In the genomic region with DNA sequence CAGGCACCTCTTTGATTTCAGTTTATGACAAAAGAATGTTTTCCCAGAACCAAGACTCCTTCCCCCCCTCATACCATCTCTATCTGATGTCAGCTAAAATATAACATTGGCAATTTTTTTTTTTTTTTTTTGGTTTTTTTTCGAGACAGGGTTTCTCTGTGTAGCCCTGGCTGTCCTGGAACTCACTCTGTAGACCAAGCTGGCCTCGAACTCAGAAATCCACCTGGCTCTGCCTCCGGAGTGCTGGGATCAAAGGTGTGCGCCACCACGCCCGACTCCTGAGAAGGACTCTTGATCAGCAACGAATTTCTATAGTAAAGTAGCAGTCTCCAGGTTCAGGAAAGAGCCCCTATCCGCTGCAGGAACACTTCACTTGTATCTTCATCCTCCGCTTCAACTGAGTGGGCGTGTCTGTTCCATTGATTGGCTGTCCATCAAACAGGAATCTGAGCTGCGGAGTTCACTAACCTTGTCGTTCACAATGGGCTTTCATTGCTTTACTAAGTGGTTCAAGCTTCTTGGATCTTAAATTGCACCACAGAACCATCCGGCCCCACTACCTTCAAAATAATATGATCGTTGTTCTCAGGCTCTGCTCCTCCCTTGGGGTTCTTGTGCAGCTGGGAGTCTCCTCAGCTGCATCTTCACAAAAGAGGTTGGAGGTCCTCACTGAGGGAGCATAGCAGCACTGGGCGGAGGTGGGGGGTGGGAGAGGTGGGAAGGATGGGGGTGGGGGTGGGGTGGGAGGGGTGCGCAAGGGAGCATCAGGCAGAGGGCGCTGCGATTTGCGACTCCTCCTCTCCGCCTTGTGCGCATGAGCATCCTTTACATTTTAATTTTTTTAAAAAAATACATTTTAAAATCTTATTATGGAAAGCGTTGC, we compare ENCODE assay signal across 8 mouse cellular contexts. TPM values are rescaled to one million over a fixed set of nuclear protein-coding genes. Genes with fewer than 3 reads are reported as not detected.
DNase-seq lines count a peak whose midpoint lies in the region; ATAC-seq lines count a peak whose summit lies in the region.

No protein-coding gene starts in this region.

- 4% methylated on average over 22 of the region's 22 CpGs for WGBS in embryonic facial prominence, embryonic 12.5 days
- 10% methylated on average over 22 of the region's 22 CpGs for WGBS in intestine, embryonic 16.5 days
- WGBS in midbrain, embryonic 16.5 days, result 4% methylated on average over 22 of the region's 22 CpGs

- peak; percentile 25 to 29 for DNase-seq in left cerebral cortex, adult 18-20 months (ENCODE audit: low spot score in 2 of 2)
- no peak for DNase-seq in left cerebral cortex, adult 11 months (ENCODE audit: low spot score)
- no peak for DNase-seq in lung, postnatal 10 days
- no peak for DNase-seq in kidney, postnatal 25 days

- peak overlapping the region; percentile 30 for H3K4me3 ChIP-seq in embryonic facial prominence, embryonic 12.5 days
- H3K4me3 ChIP-seq in intestine, embryonic 16.5 days (ENCODE audit: low read length), result no peak overlapping the region
- H3K4me3 ChIP-seq in midbrain, embryonic 16.5 days (ENCODE audit: low read depth, low read length), result peak overlapping the region; percentile 34

- no peaks in the 10 kb centered on the region for H3K9me3 ChIP-seq in embryonic facial prominence, embryonic 12.5 days
- H3K9me3 ChIP-seq in intestine, embryonic 16.5 days (ENCODE audit: control insufficient read depth, low read length), result no peaks in the 10 kb centered on the region
- H3K9me3 ChIP-seq in midbrain, embryonic 16.5 days (replicated peaks; ENCODE audit: control insufficient read depth, low read length, poor library complexity, severe bottlenecking), result no peaks in the 10 kb centered on the region

- peak overlapping the region; percentile 69 for H3K27ac ChIP-seq in embryonic facial prominence, embryonic 12.5 days
- H3K27ac ChIP-seq in intestine, embryonic 16.5 days (ENCODE audit: low read length), result no peak overlapping the region
- peak overlapping the region; percentile 64 for H3K27ac ChIP-seq in midbrain, embryonic 16.5 days (ENCODE audit: low read length)

- no peaks in the 10 kb centered on the region for H3K36me3 ChIP-seq in embryonic facial prominence, embryonic 12.5 days
- no peaks in the 10 kb centered on the region for H3K36me3 ChIP-seq in intestine, embryonic 16.5 days (ENCODE audit: control insufficient read depth, insufficient read depth, low read length)
- H3K36me3 ChIP-seq in midbrain, embryonic 16.5 days (ENCODE audit: control insufficient read depth, insufficient read depth, low read length), result no peaks in the 10 kb centered on the region

- H3K4me1 ChIP-seq in embryonic facial prominence, embryonic 12.5 days, result no peaks in the 10 kb centered on the region
- 0 out of 2 replicates have a peak, but pooled peaks cover 3% of the 10 kb centered on the region for H3K4me1 ChIP-seq in intestine, embryonic 16.5 days (ENCODE audit: control insufficient read depth, insufficient read depth, low read length)
- H3K4me1 ChIP-seq in midbrain, embryonic 16.5 days (ENCODE audit: control insufficient read depth, insufficient read depth, low read length), result no peaks in the 10 kb centered on the region

- H3K27me3 ChIP-seq in embryonic facial prominence, embryonic 12.5 days, result no peaks in the 10 kb centered on the region
- H3K27me3 ChIP-seq in intestine, embryonic 16.5 days (replicated peaks; ENCODE audit: control insufficient read depth, insufficient read depth, low read length), result no peaks in the 10 kb centered on the region
- H3K27me3 ChIP-seq in midbrain, embryonic 16.5 days (ENCODE audit: control insufficient read depth, insufficient read depth, low read depth, low read length), result no peaks in the 10 kb centered on the region

- ATAC-seq in embryonic facial prominence, embryonic 12.5 days (ENCODE audit: insufficient number of reproducible peaks, insufficient read depth, low FRiP score, low TSS enrichment), result peak; percentile 77
- ATAC-seq in intestine, embryonic 16.5 days, result no peak
- ATAC-seq in midbrain, embryonic 16.5 days, result peak; percentile 89
- ATAC-seq in CD4-positive, CD25-positive, alpha-beta regulatory T cell, adult 4 months, result no peak

- H3K4me2 ChIP-seq in embryonic facial prominence, embryonic 12.5 days (replicated peaks), result peak overlapping the region; percentile 52
- H3K4me2 ChIP-seq in intestine, embryonic 16.5 days (ENCODE audit: low read depth, low read length), result peak overlapping the region; percentile 50
- peak overlapping the region; percentile 45 for H3K4me2 ChIP-seq in midbrain, embryonic 16.5 days (ENCODE audit: low read length)

- H3K9ac ChIP-seq in embryonic facial prominence, embryonic 12.5 days, result 0 out of 2 replicates have a peak overlapping the region, but pooled peaks have one; percentile 8
- no peak overlapping the region for H3K9ac ChIP-seq in intestine, embryonic 16.5 days (ENCODE audit: low read depth, low read length)
- H3K9ac ChIP-seq in midbrain, embryonic 16.5 days (ENCODE audit: low read depth, low read length), result peak overlapping the region; percentile 48; the same call in 1 of the 2 replicates

RNA-seq across cellular contexts. Expression of gene Psip1, which starts 14.1 kb away (rescaled TPM):
- total RNA-seq in left cerebral cortex, adult 18-20 months (2021), result 100 to 1,000 TPM; 207 to 210 TPM
- polyA plus RNA-seq in embryonic facial prominence, embryonic 12.5 days (2016; fragmentation: Nextera tagmentation; extraction: Ambion mirVana), result 274 and 306 TPM in 2 replicates
- 49.4 and 56.3 TPM in 2 replicates for polyA plus RNA-seq in intestine, embryonic 16.5 days (2015; fragmentation: Nextera tagmentation; extraction: Ambion mirVana)
- polyA plus RNA-seq in midbrain, embryonic 16.5 days (2015; fragmentation: Nextera tagmentation; extraction: Ambion mirVana), result 284 and 290 TPM in 2 replicates
- 10 to 100 TPM; 66.0 to 83.8 TPM for polyA plus RNA-seq in CD4-positive, CD25-positive, alpha-beta regulatory T cell, adult 4 months (2017; shearing (Covaris generic))

RNA-seq across cellular contexts. Expression of gene Ccdc171, which starts 24.9 kb away (rescaled TPM):
- 1 to 10 TPM; 4.9 to 5.8 TPM for total RNA-seq in left cerebral cortex, adult 18-20 months (2021)
- polyA plus RNA-seq in embryonic facial prominence, embryonic 12.5 days (2016; fragmentation: Nextera tagmentation; extraction: Ambion mirVana), result 6.3 and 8.1 TPM in 2 replicates
- polyA plus RNA-seq in intestine, embryonic 16.5 days (2015; fragmentation: Nextera tagmentation; extraction: Ambion mirVana), result 1.9 and 2.0 TPM in 2 replicates
- polyA plus RNA-seq in midbrain, embryonic 16.5 days (2015; fragmentation: Nextera tagmentation; extraction: Ambion mirVana), result 3.5 TPM in 2 replicates
- polyA plus RNA-seq in CD4-positive, CD25-positive, alpha-beta regulatory T cell, adult 4 months (2017; shearing (Covaris generic)), result 10 to 100 TPM; 16.3 to 19.5 TPM

Comparison
In these comparisons a context has a peak if more than half of its experiments do, and no peak if none do; other contexts are left out.
1. DNase-seq: peak in left cerebral cortex, adult 18-20 months (2 of 2); none in left cerebral cortex, adult 11 months (single experiment), lung, postnatal 10 days (single experiment) and kidney, postnatal 25 days (0 of 2).
2. ATAC-seq: peak in embryonic facial prominence, embryonic 12.5 days (single experiment) and midbrain, embryonic 16.5 days (single experiment); none in intestine, embryonic 16.5 days (single experiment) and CD4-positive, CD25-positive, alpha-beta regulatory T cell, adult 4 months (single experiment).
3. Peak in every context shown above with its lines, with median percentiles within 50 percentile points of each other: H3K4me2 ChIP-seq.